Mouse (Mus musculus) gastrocnemius, postnatal 10 days (tissue): ENCODE data around the gene Acvrl1. TPM values are rescaled to one million over a fixed set of nuclear protein-coding genes. Genes with fewer than 3 reads are reported as not detected.

ENCODE experiments used
- DNase-seq: peaks from one replicate; pipeline ENCODE4 v3.0.0; 2021; ENCODE audit warnings: mixed read lengths
- total RNA-seq, 2 experiments: library from RNA; stranded (reverse); gene quantifications; 2 replicates each; pipeline ENCODE4 v1.2.3; 2021

Acvrl1 gene
- total RNA-seq, 2 experiments from 2014 or later = 15.1 to 18.2 TPM

GRCm38 (mm10) chr15:101142672-101143071 is 14.3 kb downstream of the Acvrl1 start:
- no peak for DNase-seq

- peak; percentile 87 for DNase-seq
Measured at GRCm38 (mm10) chr15:101143494-101143893, 15.2 kb downstream of the Acvrl1 start.

GRCm38 (mm10) chr15:101144176-101144575 is 15.9 kb downstream of the Acvrl1 start:
- no peak for DNase-seq

- no peak for DNase-seq
Measured at GRCm38 (mm10) chr15:101144779-101145178, 16.5 kb downstream of the Acvrl1 start.

- peak; percentile 97 for DNase-seq
Measured at GRCm38 (mm10) chr15:101145424-101146099, 17.2 kb downstream of the Acvrl1 start.

- no peak for DNase-seq
Measured at GRCm38 (mm10) chr15:101146100-101146965, 18.0 kb downstream of the Acvrl1 start.

GRCm38 (mm10) chr15:101147115-101147909 is 19.0 kb downstream of the Acvrl1 start:
- DNase-seq = no peak

- DNase-seq = no peak
Measured at GRCm38 (mm10) chr15:101147910-101148273, 19.6 kb downstream of the Acvrl1 start.

- DNase-seq = no peak
Measured at GRCm38 (mm10) chr15:101148604-101149003, 20.3 kb downstream of the Acvrl1 start.

- DNase-seq = no peak
Measured at GRCm38 (mm10) chr15:101151409-101152261, 23.3 kb downstream of the Acvrl1 start.

GRCm38 (mm10) chr15:101154700-101155616 is 26.6 kb downstream of the Acvrl1 start:
- no peak for DNase-seq

GRCm38 (mm10) chr15:101160128-101160527 is 31.8 kb downstream of the Acvrl1 start:
- no peak for DNase-seq

GRCm38 (mm10) chr15:101160591-101160990 is 32.3 kb downstream of the Acvrl1 start:
- no peak for DNase-seq

- no peak for DNase-seq
Measured at GRCm38 (mm10) chr15:101161534-101161933, 33.2 kb downstream of the Acvrl1 start.

GRCm38 (mm10) chr15:101163056-101163458 is 34.7 kb downstream of the Acvrl1 start:
- peak; percentile 24 for DNase-seq

GRCm38 (mm10) chr15:101163854-101164253 is 35.5 kb downstream of the Acvrl1 start:
- no peak for DNase-seq

GRCm38 (mm10) chr15:101164291-101164690 is 36.0 kb downstream of the Acvrl1 start:
- no peak for DNase-seq

GRCm38 (mm10) chr15:101165658-101166437 is 37.5 kb downstream of the Acvrl1 start:
- no peak for DNase-seq

- no peak for DNase-seq
Measured at GRCm38 (mm10) chr15:101167553-101167952, 39.2 kb downstream of the Acvrl1 start.

- DNase-seq = no peak
Measured at GRCm38 (mm10) chr15:101169910-101170309, 41.6 kb downstream of the Acvrl1 start.
